Mouse (Mus musculus) CH12.LX (cell line): Measurements from ENCODE around the gene Tbx21. TPM values are rescaled to one million over a fixed set of nuclear protein-coding genes. Genes with fewer than 3 reads are reported as not detected.

Source experiments
- DNase-seq: peaks from one replicate; pipeline ENCODE4 v3.0.0-alpha.2; 2013; ENCODE audit errors: extremely low read depth
- H3K27ac ChIP-seq: 2 replicates; pipeline ENCODE4 v1.5.1; 2012; ENCODE audit warnings: low read depth, mild to moderate bottlenecking, control low read depth, moderate library complexity; ENCODE audit not compliant: insufficient read depth
- H3K27me3 ChIP-seq: replicated peaks from 2 replicates; pipeline ENCODE3; 2012; ENCODE audit warnings: inconsistent platforms
- H3K36me3 ChIP-seq, 2 experiments: replicated peaks in 1 of 2; 2 replicates each; pipeline versions ENCODE3 to v1.6.1; 2012; ENCODE audit warnings: inconsistent platforms in 1 of 2, low read length in 1 of 2, mild to moderate bottlenecking in 1 of 2, mixed read lengths in 1 of 2, moderate library complexity in 1 of 2; ENCODE audit not compliant: control insufficient read depth in 1 of 2, insufficient read depth in 1 of 2
- H3K4me1 ChIP-seq, 2 experiments: 2 replicates each; pipeline ENCODE4 v1.6.1; 2012; ENCODE audit warnings: inconsistent platforms in 1 of 2, moderate library complexity in 1 of 2; ENCODE audit not compliant: insufficient read depth in 2 of 2, control insufficient read depth in 1 of 2
- H3K4me2 ChIP-seq: 2 replicates; pipeline ENCODE4 v1.6.1; 2012; ENCODE audit warnings: low read depth, mild to moderate bottlenecking, control low read depth; ENCODE audit not compliant: poor library complexity, insufficient read depth, severe bottlenecking
- H3K4me3 ChIP-seq, 3 experiments: fragments of 150-350 bp in 1 of 3; sonication (generic) in 1 of 3; replicated peaks in 1 of 3; 2 replicates each; pipeline versions ENCODE3 to v1.5.1; 2011 to 2012; ENCODE audit warnings: low read depth in 2 of 3, low read length in 2 of 3, mild to moderate bottlenecking in 2 of 3, moderate library complexity in 2 of 3, control low read depth in 1 of 3, improper control_type of control experiment in 1 of 3, inconsistent platforms in 1 of 3, mixed read lengths in 1 of 3; ENCODE audit not compliant: poor library complexity in 1 of 3
- H3K79me2 ChIP-seq: replicated peaks from 2 replicates; pipeline ENCODE4 v1.6.1; 2012; ENCODE audit warnings: mild to moderate bottlenecking, moderate library complexity; ENCODE audit not compliant: control insufficient read depth, poor library complexity, insufficient read depth, severe bottlenecking; ENCODE audit errors: extremely low read depth
- H3K9ac ChIP-seq: 2 replicates; pipeline ENCODE4 v1.6.1; 2012; ENCODE audit warnings: low read depth, mild to moderate bottlenecking, control low read depth, moderate library complexity; ENCODE audit not compliant: insufficient read depth
- H3K9me3 ChIP-seq: replicated peaks from 2 replicates; pipeline ENCODE3; 2012; ENCODE audit warnings: low read length, inconsistent platforms, mixed read lengths
- CHD1 ChIP-seq: IDR thresholded peaks from 2 replicates; pipeline ENCODE4 v1.6.1; 2012; ENCODE audit warnings: low read depth, low read length, improper control_type of control experiment, inconsistent platforms
- CHD2 ChIP-seq: IDR thresholded peaks from 2 replicates; pipeline ENCODE4 v1.6.1; 2011; ENCODE audit warnings: low read length, improper control_type of control experiment
- E2F4 ChIP-seq: IDR thresholded peaks from 2 replicates; pipeline ENCODE4 v1.6.1; 2011; ENCODE audit warnings: low read depth, low read length, improper control_type of control experiment; ENCODE audit not compliant: insufficient replicate concordance
- ETS1 ChIP-seq: conservative IDR thresholded peaks from 2 replicates; pipeline ENCODE4 v1.6.1; 2012; ENCODE audit warnings: low read depth, mild to moderate bottlenecking, inconsistent platforms, low read length, improper control_type of control experiment, moderate library complexity
- GABPA ChIP-seq: IDR thresholded peaks from 2 replicates; pipeline ENCODE4 v1.6.1; 2012; ENCODE audit warnings: low read depth, low read length, improper control_type of control experiment, inconsistent platforms; ENCODE audit not compliant: insufficient replicate concordance
- JUN ChIP-seq: IDR thresholded peaks from 2 replicates; pipeline ENCODE4 v1.6.1; 2011; ENCODE audit warnings: low read depth, mild to moderate bottlenecking, low read length, improper control_type of control experiment, moderate library complexity; ENCODE audit not compliant: insufficient read depth
- KAT2A ChIP-seq: IDR thresholded peaks from 2 replicates; pipeline ENCODE4 v1.6.1; 2012; ENCODE audit warnings: low read length, improper control_type of control experiment, inconsistent platforms; ENCODE audit not compliant: insufficient replicate concordance
- MEF2A ChIP-seq: IDR thresholded peaks from 2 replicates; pipeline ENCODE4 v1.6.1; 2014; ENCODE audit warnings: low read depth, mild to moderate bottlenecking, inconsistent platforms, low read length, improper control_type of control experiment, borderline replicate concordance
- MXI1 ChIP-seq: IDR thresholded peaks from 2 replicates; pipeline ENCODE4 v1.6.1; 2011; ENCODE audit warnings: mild to moderate bottlenecking, low read depth, low read length, improper control_type of control experiment
- NELFE ChIP-seq: IDR thresholded peaks from 2 replicates; pipeline ENCODE4 v1.6.1; 2011; ENCODE audit warnings: low read depth, low read length, improper control_type of control experiment
- NRF1 ChIP-seq: IDR thresholded peaks from 2 replicates; pipeline ENCODE4 v1.6.1; 2014; ENCODE audit warnings: low read depth, mild to moderate bottlenecking, inconsistent platforms, low read length, improper control_type of control experiment, moderate library complexity
- PAX5 ChIP-seq: IDR thresholded peaks from 2 replicates; pipeline ENCODE4 v1.6.1; 2012; ENCODE audit warnings: low read length, inconsistent platforms, mixed read lengths
- POLR2A ChIP-seq: IDR thresholded peaks from 2 replicates; pipeline ENCODE4 v1.6.1; 2011; ENCODE audit warnings: low read depth, mild to moderate bottlenecking, improper control_type of control experiment, low read length
- RAD21 ChIP-seq: IDR thresholded peaks from 2 replicates; pipeline ENCODE4 v1.6.1; 2011; ENCODE audit warnings: low read depth, mild to moderate bottlenecking, low read length, improper control_type of control experiment, moderate library complexity
- RCOR1 ChIP-seq: conservative IDR thresholded peaks from 2 replicates; pipeline ENCODE4 v1.6.1; 2012; ENCODE audit warnings: low read depth, mild to moderate bottlenecking, inconsistent platforms, low read length, improper control_type of control experiment
- SIN3A ChIP-seq: IDR thresholded peaks from 2 replicates; pipeline ENCODE4 v1.6.1; 2012; ENCODE audit warnings: low read length, improper control_type of control experiment, inconsistent platforms
- SMC3 ChIP-seq: IDR thresholded peaks from 2 replicates; pipeline ENCODE4 v1.6.1; 2011; ENCODE audit warnings: low read depth, low read length, improper control_type of control experiment
- TCF12 ChIP-seq: IDR thresholded peaks from 2 replicates; pipeline ENCODE4 v1.6.1; 2014; ENCODE audit warnings: low read depth, mild to moderate bottlenecking, inconsistent platforms, low read length, improper control_type of control experiment
- USF1 ChIP-seq: IDR thresholded peaks from 2 replicates; pipeline ENCODE4 v1.6.1; 2014; ENCODE audit warnings: low read depth, mild to moderate bottlenecking, inconsistent platforms, low read length, improper control_type of control experiment
- ZC3H11A ChIP-seq: IDR thresholded peaks from 2 replicates; pipeline ENCODE4 v1.6.1; 2012; ENCODE audit warnings: low read depth, mild to moderate bottlenecking, inconsistent platforms, low read length, improper control_type of control experiment
- ZKSCAN1 ChIP-seq: IDR thresholded peaks from 2 replicates; pipeline ENCODE4 v1.6.1; 2012; ENCODE audit warnings: low read depth, inconsistent platforms, low read length, improper control_type of control experiment, borderline replicate concordance
- ZMIZ1 ChIP-seq: IDR thresholded peaks from 2 replicates; pipeline ENCODE4 v1.6.1; 2012; ENCODE audit warnings: low read depth, mild to moderate bottlenecking, inconsistent platforms, low read length, improper control_type of control experiment
- dilution Hi-C: fragments of 300-500 bp; cut with MboI; formaldehyde crosslinking; loops from 2 replicates; pipeline ENCODE4 v1.14.3; 2020; ENCODE audit warnings: low sequenced_read_pairs; ENCODE audit not compliant: extremely low pct_unique_long_range_greater_than_20kb, extremely low pct_ligation_motif_present
- in situ Hi-C: fragments of 300-500 bp; cut with MboI; formaldehyde crosslinking; loops from 3 replicates; pipeline ENCODE4 v1.14.3; 2019; ENCODE audit warnings: low sequenced_read_pairs, low pct_ligation_motif_present, low pct_unique_long_range_greater_than_20kb, mixed read lengths
- polyA plus RNA-seq: library from polyadenylated mRNA; unstranded; fragments of >175 nt; gene quantifications from 2 replicates; pipeline ENCODE4 v1.2.1, GENCODE M21; 2012; ENCODE audit warnings: low read depth; ENCODE audit not compliant: insufficient read length
- total RNA-seq, 2 experiments: library from RNA; depleted of rRNA; stranded (reverse); fragments of 300-350 nt in 1 of 2; fragments of >200 nt in 1 of 2; gene quantifications; 2 replicates each; pipeline ENCODE4 v1.2.3; 2012 to 2014

Tbx21 gene
- total and polyA plus RNA-seq, 3 experiments = 0.08 to 0.09 TPM; not detected in 1

DNA sequence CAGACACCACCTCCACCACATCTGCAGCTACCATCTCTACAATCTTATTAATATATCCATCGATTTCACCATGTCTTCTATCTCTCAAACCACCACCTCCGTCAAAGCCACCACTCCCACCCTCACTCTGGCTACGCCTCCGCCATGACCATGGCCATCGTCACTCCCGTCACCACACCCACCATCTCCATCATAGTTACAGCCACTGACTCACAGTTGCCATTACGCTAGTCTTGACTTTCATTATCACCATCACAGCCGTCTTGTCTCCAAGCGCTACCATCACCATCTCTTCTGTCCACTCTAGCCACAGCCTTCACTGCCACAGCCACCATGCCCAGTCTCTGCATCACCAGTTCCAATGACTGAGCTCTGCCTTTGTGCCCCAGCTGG lies 11.0 kb downstream of the Tbx21 start:
- no peak for TF ChIP-seq MEF2A
- TF ChIP-seq ZKSCAN1 = no peak
- TF ChIP-seq GABPA = no peak
- no peak for TF ChIP-seq ZMIZ1
- TF ChIP-seq ZC3H11A = no peak
- TF ChIP-seq RAD21 = no peak
- peak; percentile 35; the same call in 1 of the 2 replicates for TF ChIP-seq JUN
- TF ChIP-seq NRF1 = no peak
- no peak for DNase-seq
- no peaks in the 10 kb centered on the region for H3K9me3 ChIP-seq
- H3K9ac ChIP-seq = no peak overlapping the region
- no peaks in the 10 kb centered on the region for H3K36me3 ChIP-seq
- in situ Hi-C loops = no loop called here
- no peak overlapping the region for H3K27ac ChIP-seq
- no peak overlapping the region for H3K4me2 ChIP-seq
- dilution Hi-C loops = no loop called here
- H3K4me3 ChIP-seq = no peak overlapping the region
- H3K79me2 ChIP-seq = no peaks in the 10 kb centered on the region
- H3K4me1 ChIP-seq = peaks cover 4 to 6% of the 10 kb centered on the region in 2 experiments
- peaks cover 15% of the 10 kb centered on the region for H3K27me3 ChIP-seq

DNA sequence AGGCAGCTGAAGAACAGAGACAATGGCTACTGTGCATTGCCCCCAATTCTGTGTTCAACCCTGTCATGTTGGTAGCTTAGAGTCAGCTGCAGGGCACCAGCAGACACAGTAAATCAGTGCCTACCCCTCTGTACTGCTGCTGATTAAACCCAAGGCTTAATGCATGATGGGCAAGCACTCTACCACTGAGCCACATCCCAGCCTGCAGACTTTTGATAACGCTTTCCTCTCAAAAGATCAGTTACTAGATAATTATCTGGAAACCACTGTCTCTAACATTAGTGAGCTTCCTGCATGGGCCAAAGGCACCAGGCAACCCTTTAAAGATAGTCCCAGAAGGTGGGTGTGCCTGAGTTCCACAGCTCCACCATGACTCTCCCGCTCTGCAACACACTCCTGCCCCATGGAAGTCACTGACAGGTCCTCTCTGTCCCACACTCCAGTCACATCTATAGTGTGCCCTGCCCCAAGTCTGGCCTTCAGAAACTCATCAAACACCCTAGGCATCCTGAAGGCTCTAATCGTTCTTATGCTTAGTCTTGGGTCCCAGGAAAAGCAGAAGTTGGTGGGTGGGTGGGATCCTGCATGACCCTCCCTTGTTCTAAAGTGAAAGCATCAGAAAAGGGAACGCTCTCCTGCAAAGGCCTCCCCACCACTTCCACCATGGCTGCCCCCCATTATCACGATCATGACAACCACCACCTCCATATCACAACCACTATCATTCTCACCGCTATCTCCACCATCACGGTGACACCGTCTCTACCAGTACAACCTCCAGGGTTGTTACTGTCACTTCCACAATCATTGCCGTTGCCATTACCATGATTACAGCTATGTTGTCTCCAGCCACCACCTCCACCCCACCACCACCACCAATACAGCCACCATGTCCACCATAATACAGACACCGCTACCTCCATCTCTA lies 11.7 kb downstream of the Tbx21 start:
- no peak overlapping the region for H3K4me2 ChIP-seq
- TF ChIP-seq ZKSCAN1 = no peak
- TF ChIP-seq CHD1 = no peak
- H3K79me2 ChIP-seq = no peaks in the 10 kb centered on the region
- H3K36me3 ChIP-seq = no peaks in the 10 kb centered on the region
- dilution Hi-C loops (no loop called here), in situ Hi-C loops (no loop called here)
- peaks cover 21% of the 10 kb centered on the region for H3K27me3 ChIP-seq
- no peak for DNase-seq
- H3K9me3 ChIP-seq = no peaks in the 10 kb centered on the region
- no peak overlapping the region for H3K27ac ChIP-seq
- no peak overlapping the region for H3K4me3 ChIP-seq
- peaks cover 4 to 6% of the 10 kb centered on the region in 2 experiments for H3K4me1 ChIP-seq
- no peak overlapping the region for H3K9ac ChIP-seq

DNA sequence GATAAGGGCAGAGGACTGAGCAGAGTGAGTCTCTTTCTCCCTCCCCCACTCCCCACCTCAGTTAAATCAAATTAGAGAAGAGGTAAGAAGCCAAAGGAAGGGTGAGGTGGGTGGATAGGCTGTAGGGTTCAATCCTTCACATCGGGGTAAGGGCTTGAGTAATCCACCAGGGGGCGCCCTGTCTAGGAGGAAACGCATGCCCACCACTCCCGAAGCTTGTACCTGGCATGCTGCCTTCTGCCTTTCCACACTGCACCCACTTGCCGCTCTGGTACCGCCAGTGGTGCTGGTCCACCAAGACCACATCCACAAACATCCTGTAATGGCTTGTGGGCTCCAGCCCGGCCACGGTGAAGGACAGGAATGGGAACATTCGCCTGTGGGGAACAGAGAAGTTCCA lies 13.4 kb downstream of the Tbx21 start:
- Histone ChIP-seq H3K27me3 (peaks cover 35% of the 10 kb centered on the region), H3K4me2 (no peak overlapping the region), H3K9me3 (no peaks in the 10 kb centered on the region), H3K79me2 (no peaks in the 10 kb centered on the region), H3K36me3 (no peaks in the 10 kb centered on the region), H3K4me1 (peaks cover 4 to 6% of the 10 kb centered on the region in 2 experiments), H3K27ac (no peak overlapping the region), H3K4me3 (no peak overlapping the region), H3K9ac (no peak overlapping the region)
- in situ Hi-C loops (no loop called here), dilution Hi-C loops (no loop called here)
- peak; percentile 84 for DNase-seq
- 0 out of 2 replicates have a peak, but pooled peaks have one; percentile 26 for TF ChIP-seq TCF12
- no peak for TF ChIP-seq ZKSCAN1
- TF ChIP-seq USF1 = no peak
- no peak for TF ChIP-seq ZMIZ1
- peak; percentile 66 for TF ChIP-seq MXI1
- TF ChIP-seq MEF2A = 0 out of 2 replicates have a peak, but pooled peaks have one; percentile 53
- peak; percentile 67; the same call in 1 of the 2 replicates for TF ChIP-seq NELFE
- peak; percentile 45 for TF ChIP-seq CHD2
- TF ChIP-seq ZC3H11A = peak; percentile 95
- peak; percentile 59; the same call in 1 of the 2 replicates for TF ChIP-seq SIN3A
- no peak for TF ChIP-seq ETS1
- TF ChIP-seq POLR2A = no peak
- TF ChIP-seq GABPA = no peak
- peak; percentile 50 for TF ChIP-seq NRF1
- TF ChIP-seq PAX5 = no peak
- TF ChIP-seq KAT2A = no peak
- TF ChIP-seq RCOR1 = 0 out of 2 replicates have a peak, but pooled peaks have one; percentile 52
- TF ChIP-seq SMC3 = peak; percentile 100
- TF ChIP-seq E2F4 = no peak
